Mouse (Mus musculus) olfactory bulb, adult 2 months (tissue): ENCODE data around the gene Nln.

Source experiments
- CTCF ChIP-seq: fragments of 200-500 bp; IDR thresholded peaks from 2 replicates; pipeline ENCODE4 v1.5.1; 2012; ENCODE audit warnings: low read depth, mild to moderate bottlenecking, low read length, moderate library complexity; ENCODE audit not compliant: insufficient read depth
- POLR2A ChIP-seq: fragments of 200-500 bp; IDR thresholded peaks from 2 replicates; pipeline ENCODE4 v1.6.1; 2012; ENCODE audit warnings: mild to moderate bottlenecking, low read depth, low read length, moderate library complexity; ENCODE audit not compliant: insufficient read depth

GRCm38 (mm10) chr13:103985510-103986278 is 123.7 kb downstream of the Nln start:
- no peak for TF ChIP-seq CTCF
- TF ChIP-seq POLR2A = no peak
